Mouse (Mus musculus): ENCODE results near the gene Gimap5. TPM values are rescaled to one million over a fixed set of nuclear protein-coding genes. Genes with fewer than 3 reads are reported as not detected.

Gene Gimap5
- total RNA-seq (2021), result 1 to 10 TPM; 1.5 to 1.6 TPM
- long read RNA-seq, experiment 1, partial matches to known transcripts, result 1 of 1 reads
- long read RNA-seq, experiment 1, other reads (novel, unspliced or antisense), result 0 of 1 reads
- long read RNA-seq, experiment 2, partial matches to known transcripts, result 0 of 3 reads
- long read RNA-seq, experiment 2, other reads (novel, unspliced or antisense), result 2 of 3 reads

- intact Hi-C loops (cut with DNase I), result loop anchor here (5.0 to 10.0 kb wide), 2 partner anchors 44 to 61 kb away; partner anchors contain the start of gene Gimap4
- H3K4me3 ChIP-seq, result peak within 1 kb of the TSS; percentile 70
- peak within 1 kb of the TSS; percentile 83 for H3K27ac ChIP-seq
- no peak for DNase-seq
- TF ChIP-seq CTCF (IDR thresholded peaks at IDR 0.05), result peak; percentile 60
Observed at GRCm38 (mm10) chr6:48745959-48746889, at the start of gene Gimap5. Gimap5 (plus strand) TSS chr6:48746197.

- DNase-seq, result no peak
- no peak for TF ChIP-seq CTCF (IDR thresholded peaks at IDR 0.05)
- H3K4me3 ChIP-seq, result no peak overlapping the region
- intact Hi-C loops (cut with DNase I), result no loop called here
- peak overlapping the region; percentile 79 for H3K27ac ChIP-seq
Observed at GRCm38 (mm10) chr6:48696830-48697554, 49.0 kb upstream of the Gimap5 start.

- peak overlapping the region; percentile 79 for H3K27ac ChIP-seq
- H3K4me3 ChIP-seq, result no peak overlapping the region
- intact Hi-C loops (cut with DNase I), result no loop called here
- no peak for TF ChIP-seq CTCF (IDR thresholded peaks at IDR 0.05)
- no peak for DNase-seq
Observed at GRCm38 (mm10) chr6:48697555-48697930, 48.5 kb upstream of the Gimap5 start.

GRCm38 (mm10) chr6:48698066-48698856 is 47.7 kb upstream of the Gimap5 start:
- no peak for DNase-seq
- H3K4me3 ChIP-seq, result no peak overlapping the region
- no peak for TF ChIP-seq CTCF (IDR thresholded peaks at IDR 0.05)
- peak overlapping the region; percentile 79 for H3K27ac ChIP-seq
- intact Hi-C loops (cut with DNase I), result no loop called here

- intact Hi-C loops (cut with DNase I), result no loop called here
- H3K27ac ChIP-seq, result peak overlapping the region; percentile 79
- no peak for TF ChIP-seq CTCF (IDR thresholded peaks at IDR 0.05)
Observed at GRCm38 (mm10) chr6:48698888-48699287, 47.1 kb upstream of the Gimap5 start.

GRCm38 (mm10) chr6:48700251-48701075 is 45.5 kb upstream of the Gimap5 start:
- Histone ChIP-seq H3K27ac (peak overlapping the region; percentile 87), H3K4me3 (0 out of 2 replicates have a peak overlapping the region, but pooled peaks have one; percentile 15)
- intact Hi-C loops (cut with DNase I), result loop anchor here (5.0 kb wide), 1 partner anchor 47 kb away; the partner anchor contains the start of gene Gimap5
- DNase-seq, result no peak
- no peak for TF ChIP-seq CTCF (IDR thresholded peaks at IDR 0.05)

More at GRCm38 (mm10) chr6:48698888-48699287, 47.1 kb upstream of the Gimap5 start:
- no peak for DNase-seq
- no peak overlapping the region for H3K4me3 ChIP-seq

- DNase-seq, result no peak
- intact Hi-C loops (cut with DNase I), result loop anchor here (5.0 kb wide), 1 partner anchor 45 kb away; the partner anchor contains the start of gene Gimap5
- Histone ChIP-seq H3K27ac (peak overlapping the region; percentile 87), H3K4me3 (no peak overlapping the region)
- TF ChIP-seq CTCF (IDR thresholded peaks at IDR 0.05), result no peak
Observed at GRCm38 (mm10) chr6:48702146-48702545, 43.9 kb upstream of the Gimap5 start.

GRCm38 (mm10) chr6:48702601-48703000 is 43.4 kb upstream of the Gimap5 start:
- Histone ChIP-seq H3K4me3 (no peak overlapping the region), H3K27ac (peak overlapping the region; percentile 87)
- intact Hi-C loops (cut with DNase I), result loop anchor here (5.0 kb wide), 1 partner anchor 45 kb away; the partner anchor contains the start of gene Gimap5
- no peak for TF ChIP-seq CTCF (IDR thresholded peaks at IDR 0.05)
- no peak for DNase-seq

GRCm38 (mm10) chr6:48704146-48704545 is 41.9 kb upstream of the Gimap5 start:
- DNase-seq, result no peak
- Histone ChIP-seq H3K27ac (peak overlapping the region; percentile 58; the same call in 1 of the 2 replicates), H3K4me3 (no peak overlapping the region)
- intact Hi-C loops (cut with DNase I), result loop anchor here (5.0 kb wide), 1 partner anchor 43 kb away; the partner anchor contains the start of gene Gimap5
- TF ChIP-seq CTCF (IDR thresholded peaks at IDR 0.05), result no peak

GRCm38 (mm10) chr6:48706130-48706529 is 39.9 kb upstream of the Gimap5 start:
- H3K27ac ChIP-seq, result peak overlapping the region; percentile 85
- TF ChIP-seq CTCF (IDR thresholded peaks at IDR 0.05), result no peak
- intact Hi-C loops (cut with DNase I), result no loop called here
- H3K4me3 ChIP-seq, result peak overlapping the region; percentile 71
- DNase-seq, result no peak

- DNase-seq, result no peak
- intact Hi-C loops (cut with DNase I), result no loop called here
- Histone ChIP-seq H3K4me3 (no peak within 1 kb of the TSS), H3K27ac (no peak within 1 kb of the TSS)
- no peak for TF ChIP-seq CTCF (IDR thresholded peaks at IDR 0.05)
Observed at GRCm38 (mm10) chr6:48718455-48718854, 27.5 kb upstream of the Gimap5 start, which contains the start of the genes Gm28053 and Gimap7. Gm28053 (plus strand) TSS chr6:48718607. Gimap7 (plus strand) TSS chr6:48718621.
